Mouse (Mus musculus): ENCODE data around the gene Adgrb2. TPM values are rescaled to one million over a fixed set of nuclear protein-coding genes. Genes with fewer than 3 reads are reported as not detected.

Adgrb2 gene
- 0.04 TPM in 1 of 2 replicates, not detected in the other for total RNA-seq (2012; rRNA removed)
- polyA plus RNA-seq (2012; ENCODE audit: insufficient read depth in 1 of 2, insufficient read length in 2 of 2, low read depth in 1 of 2, low replicate concordance in 2 of 2, missing spikeins in 1 of 2), result under 1 TPM in 1 of 2 experiments, not detected in 1; 0.15 TPM

DNA sequence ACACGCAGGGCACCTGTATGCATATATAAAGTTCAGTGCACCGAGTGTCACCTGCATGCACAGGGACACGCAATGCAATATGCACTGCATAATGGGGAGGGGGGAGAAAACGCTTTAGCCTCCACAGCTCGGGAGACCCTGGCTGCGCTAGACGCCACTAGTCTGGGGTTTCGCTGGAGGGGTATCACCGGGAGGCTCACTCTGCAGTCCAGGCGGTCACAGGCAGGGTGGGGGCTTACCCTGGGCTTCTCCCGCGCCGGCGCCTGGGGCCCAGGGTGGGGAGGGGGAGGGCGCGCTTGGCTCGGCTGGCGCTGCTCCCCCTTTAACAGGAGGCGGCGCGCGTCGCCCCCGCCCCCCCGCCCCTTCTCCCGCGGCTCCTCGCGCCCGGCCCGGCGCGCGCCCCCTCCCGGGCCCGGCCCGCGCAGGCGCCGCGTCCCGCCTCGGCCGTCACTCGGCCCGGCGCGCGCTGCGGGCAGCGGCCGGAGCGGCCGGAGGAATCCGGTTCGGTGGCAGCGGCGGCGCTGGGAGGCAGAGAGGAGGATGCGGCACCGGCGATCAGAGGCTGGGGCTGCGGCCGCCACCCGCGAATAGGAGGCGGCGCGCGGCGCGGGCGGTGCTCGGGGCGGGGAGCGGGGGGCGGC lies at the start of gene Adgrb2:
Gene Adgrb2 (plus strand): TSS at position 450 of the 641 bp plus-strand sequence.
- DNase-seq (ENCODE audit: low read depth, low spot score), result no peak

DNA sequence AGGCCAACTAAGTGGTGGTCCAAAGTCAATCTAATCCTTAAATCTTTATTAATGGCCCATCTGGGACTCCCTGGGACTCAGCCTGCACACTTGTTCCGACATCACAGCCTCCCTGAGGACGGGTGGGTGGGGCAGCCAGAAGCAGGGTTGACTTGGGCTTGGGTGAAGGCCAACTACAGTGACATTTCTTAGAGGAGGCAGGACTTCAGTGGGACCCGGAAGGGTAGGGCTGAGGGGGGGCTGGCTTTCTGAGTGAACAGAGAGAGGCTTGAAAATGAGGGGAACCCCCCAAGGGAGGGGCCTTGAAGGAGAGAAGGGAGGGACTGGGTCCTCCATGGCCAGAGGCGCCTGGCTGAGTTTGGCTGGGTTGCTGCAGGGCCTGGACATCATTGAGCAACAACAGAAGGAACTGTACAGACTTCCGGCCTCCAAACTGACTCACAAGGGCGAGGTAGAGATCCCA lies 33.3 kb upstream of the Adgrb2 start:
- peak; percentile 35 for DNase-seq (ENCODE audit: low read depth, low spot score)
- Histone ChIP-seq H3K36me3 (ENCODE audit: control insufficient read depth in 1 of 2, insufficient read depth in 2 of 2, low read length in 2 of 2) (no peaks in the 10 kb centered on the region), H3K27ac (ENCODE audit: control insufficient read depth, low read depth, low read length) (no peak overlapping the region), H3K27me3 (ENCODE audit: control insufficient read depth in 1 of 2, insufficient read depth in 2 of 2, low read length in 2 of 2) (peaks cover 9 to 16% of the 10 kb centered on the region in 2 experiments), H3K4me1 (ENCODE audit: control insufficient read depth in 1 of 2, insufficient read depth in 2 of 2, low read length in 2 of 2) (no peaks in the 10 kb centered on the region), H3K9ac (ENCODE audit: control insufficient read depth, low read depth, low read length, poor library complexity, severe bottlenecking) (no peak overlapping the region), H3K79me2 (ENCODE audit: control insufficient read depth, insufficient read depth, low read length, poor library complexity) (no peaks in the 10 kb centered on the region), H3K9me3 (replicated peaks; ENCODE audit: insufficient read depth, low read length) (no peaks in the 10 kb centered on the region), H3K4me3 (ENCODE audit: control insufficient read depth in 1 of 2, insufficient read depth in 1 of 2, low read depth in 2 of 2, low read length in 2 of 2) (no peak overlapping the region)
- TF ChIP-seq GATA1 (IDR thresholded peaks at IDR 0.05; ENCODE audit: low read depth, low read length), result no peak

More for the DNA sequence above, at the start of gene Adgrb2:
- H3K79me2 ChIP-seq (ENCODE audit: control insufficient read depth, insufficient read depth, low read length, poor library complexity), result no peaks in the 10 kb centered on the region
- no peaks in the 10 kb centered on the region for H3K4me1 ChIP-seq (ENCODE audit: control insufficient read depth in 1 of 2, insufficient read depth in 2 of 2, low read length in 2 of 2)
- H3K27me3 ChIP-seq (ENCODE audit: control insufficient read depth in 1 of 2, insufficient read depth in 2 of 2, low read length in 2 of 2), result no peaks in the 10 kb centered on the region; a peak in 1 of 4 replicates
- no peaks in the 10 kb centered on the region for H3K9me3 ChIP-seq (replicated peaks; ENCODE audit: insufficient read depth, low read length)
- no peak within 1 kb of the TSS for H3K27ac ChIP-seq (ENCODE audit: control insufficient read depth, low read depth, low read length)
- H3K9ac ChIP-seq (ENCODE audit: control insufficient read depth, low read depth, low read length, poor library complexity, severe bottlenecking), result no peak within 1 kb of the TSS
- TF ChIP-seq MYB (IDR thresholded peaks at IDR 0.05; ENCODE audit: low read depth, low read length) (no peak), UBTF (IDR thresholded peaks at IDR 0.05; ENCODE audit: borderline replicate concordance, insufficient read depth, low read depth, low read length) (no peak), USF2 (IDR thresholded peaks at IDR 0.05; ENCODE audit: borderline replicate concordance in 1 of 2, insufficient read depth in 1 of 2, low read depth in 1 of 2, low read length in 2 of 2) (no peak), MXI1 (IDR thresholded peaks at IDR 0.05; ENCODE audit: low read depth, low read length) (no peak), NRF1 (IDR thresholded peaks at IDR 0.05; ENCODE audit: insufficient read depth, low read depth, low read length, poor library complexity, severe bottlenecking) (no peak), TAL1 (IDR thresholded peaks at IDR 0.05; ENCODE audit: low read length) (no peak), MAX (IDR thresholded peaks at IDR 0.05; ENCODE audit: low read length) (no peak), ZNF384 (IDR thresholded peaks at IDR 0.05; ENCODE audit: low read depth, low read length) (no peak), ELF1 (IDR thresholded peaks at IDR 0.05; ENCODE audit: low read depth, low read length) (no peak), NELFE (IDR thresholded peaks at IDR 0.05; ENCODE audit: low read depth, low read length) (no peak), CTCF (IDR thresholded peaks at IDR 0.05 in 2 of 3, conservative IDR thresholded peaks at IDR 0.05 in 1 of 3; ENCODE audit: control insufficient read depth in 1 of 3, insufficient read depth in 1 of 3, low read depth in 2 of 3, low read length in 3 of 3, poor library complexity in 1 of 3, severe bottlenecking in 1 of 3) (no peak), POLR2A (IDR thresholded peaks at IDR 0.05; ENCODE audit: control insufficient read depth in 1 of 2, insufficient read depth in 1 of 2, low read depth in 1 of 2, low read length in 2 of 2, poor library complexity in 1 of 2) (no peak), JUND (IDR thresholded peaks at IDR 0.05; ENCODE audit: low read depth, low read length) (no peak), RCOR1 (IDR thresholded peaks at IDR 0.05; ENCODE audit: low read depth, low read length) (no peak), POLR2AphosphoS5 (IDR thresholded peaks at IDR 0.05; ENCODE audit: borderline replicate concordance, low read depth, low read length) (no peak), RAD21 (IDR thresholded peaks at IDR 0.05; ENCODE audit: low read depth, low read length) (no peak)
- H3K36me3 ChIP-seq (ENCODE audit: control insufficient read depth in 1 of 2, insufficient read depth in 2 of 2, low read length in 2 of 2), result no peaks in the 10 kb centered on the region
- H3K4me3 ChIP-seq (ENCODE audit: control insufficient read depth in 1 of 2, insufficient read depth in 1 of 2, low read depth in 2 of 2, low read length in 2 of 2), result no peak within 1 kb of the TSS

Measured in MEL (cell line).